Comparison of ENCODE assay signal across 7 mouse cellular contexts in genomic region chr2:132020991-132021541, GRCm38 (mm10). TPM values are rescaled to one million over a fixed set of nuclear protein-coding genes. Genes with fewer than 3 reads are reported as not detected.
DNase-seq lines count a peak whose midpoint lies in the region; ATAC-seq and TF ChIP-seq lines count a peak whose summit lies in the region.

No protein-coding gene starts in this region.

- peak overlapping the region; percentile 76 for H3K27ac ChIP-seq in heart, postnatal 0 days (ENCODE audit: low read depth)
- peak overlapping the region; percentile 99 for H3K27ac ChIP-seq in macrophage

- ATAC-seq in heart, postnatal 0 days (ENCODE audit: insufficient read depth, low read depth) = no peak

- DNase-seq in right cerebral cortex, postnatal 10 days (ENCODE audit: low spot score in 2 of 2) = peak; percentile 42 to 44
- no peak for DNase-seq in right cerebral cortex, postnatal 25 days
- DNase-seq in heart, postnatal 0 days (ENCODE audit: low spot score) = no peak
- peak; percentile 81 to 85 for DNase-seq in thymus, postnatal 36 days
- DNase-seq in left cerebral cortex, adult 9 months (ENCODE audit: low spot score in 2 of 2) = no peak
- no peak for DNase-seq in yolk sac, embryonic 10.5 days (ENCODE audit: low spot score)

- no peaks in the 10 kb centered on the region for H3K27me3 ChIP-seq in heart, postnatal 0 days (ENCODE audit: control insufficient read depth, insufficient read depth, low read length)

- H3K36me3 ChIP-seq in heart, postnatal 0 days (replicated peaks; ENCODE audit: control insufficient read depth, insufficient read depth, low read length) = no peaks in the 10 kb centered on the region
- no peaks in the 10 kb centered on the region for H3K36me3 ChIP-seq in macrophage (ENCODE audit: inconsistent target)

- H3K79me2 ChIP-seq in macrophage (ENCODE audit: inconsistent target) = peaks cover 94% of the 10 kb centered on the region

- TF ChIP-seq EP300 in heart, postnatal 0 days (IDR thresholded peaks at IDR 0.05; ENCODE audit: low read depth) = no peak

- H3K9ac ChIP-seq in heart, postnatal 0 days (replicated peaks; ENCODE audit: low read depth, low read length) = no peak overlapping the region

- H3K9me3 ChIP-seq in heart, postnatal 0 days (replicated peaks; ENCODE audit: control insufficient read depth, low read length) = no peaks in the 10 kb centered on the region

- peak overlapping the region; percentile 13; the same call in 1 of the 2 replicates for H3K4me3 ChIP-seq in heart, postnatal 0 days (ENCODE audit: low read depth, low read length)
- peak overlapping the region; percentile 26 for H3K4me3 ChIP-seq in macrophage (ENCODE audit: inconsistent target)

- no peak for TF ChIP-seq CTCF in heart, postnatal 0 days (IDR thresholded peaks at IDR 0.05; ENCODE audit: low read depth)

- peaks cover 17% of the 10 kb centered on the region; the same call in 1 of the 2 replicates for H3K4me1 ChIP-seq in heart, postnatal 0 days (ENCODE audit: control insufficient read depth, insufficient read depth)

- H3K4me2 ChIP-seq in heart, postnatal 0 days (ENCODE audit: low read depth, low read length) = peak overlapping the region; percentile 31; the same call in 1 of the 2 replicates

- 44% methylated on average over 5 of the region's 5 CpGs for WGBS in heart, postnatal 0 days
- WGBS in macrophage (ENCODE audit: missing documents) = 13% methylated on average over 5 of the region's 5 CpGs

RNA-seq across cellular contexts. Expression of gene Rassf2, which starts 9.0 kb away (rescaled TPM):
- total RNA-seq in heart, postnatal 0 days (2014; rRNA removed; ENCODE audit: low replicate concordance) = 3.7 and 5.2 TPM in 2 replicates
- 2.6 and 2.7 TPM in 2 replicates for polyA plus RNA-seq in heart, postnatal 0 days (2015; fragmentation: Nextera tagmentation; extraction: Ambion mirVana)
- 100 to 1,000 TPM in 15 of 26 experiments, 10 to 100 TPM in 11; 23.3 to 256 (median 125) TPM for total RNA-seq in macrophage (2018; cell fraction: chromatin; rRNA removed)
- total RNA-seq in macrophage (2018; cell fraction: cytosol; rRNA removed) = 100 to 1,000 TPM in 11 of 26 experiments, 10 to 100 TPM in 15; 49.1 to 135 (median 96.8) TPM
- total RNA-seq in macrophage (2018; cell fraction: nucleus; rRNA removed) = 100 to 1,000 TPM in 10 of 26 experiments, 10 to 100 TPM in 16; 41.2 to 213 (median 88.6) TPM
- 73.9 to 95.6 TPM (median 92.2 TPM) in 3 replicates for polyA plus RNA-seq in macrophage (2018)

Comparison
In these comparisons a context has a peak if more than half of its experiments do, and no peak if none do; other contexts are left out.
1. DNase-seq: peak in right cerebral cortex, postnatal 10 days (2 of 2) and thymus, postnatal 36 days (2 of 2); none in right cerebral cortex, postnatal 25 days (single experiment), heart, postnatal 0 days (single experiment), left cerebral cortex, adult 9 months (0 of 2) and yolk sac, embryonic 10.5 days (single experiment).
2. RNA of gene Rassf2, which starts 9.0 kb away (polyA plus RNA-seq): 73.9 to 95.6 TPM in macrophage; 2.6 to 2.7 TPM in heart, postnatal 0 days; every median in the first group is over 10 times any median in the second.